Mouse (Mus musculus) regulatory T cell (primary cell): ENCODE measurements around the gene Kng1.

Source experiments
- in situ Hi-C: fragments of 300-600 bp; cut with MboI, MseI; formaldehyde crosslinking; loops from one replicate; pipeline ENCODE4 v1.15.1; 2025; ENCODE audit warnings: high pct_unique_total_duplicates

Gene Kng1

DNA sequence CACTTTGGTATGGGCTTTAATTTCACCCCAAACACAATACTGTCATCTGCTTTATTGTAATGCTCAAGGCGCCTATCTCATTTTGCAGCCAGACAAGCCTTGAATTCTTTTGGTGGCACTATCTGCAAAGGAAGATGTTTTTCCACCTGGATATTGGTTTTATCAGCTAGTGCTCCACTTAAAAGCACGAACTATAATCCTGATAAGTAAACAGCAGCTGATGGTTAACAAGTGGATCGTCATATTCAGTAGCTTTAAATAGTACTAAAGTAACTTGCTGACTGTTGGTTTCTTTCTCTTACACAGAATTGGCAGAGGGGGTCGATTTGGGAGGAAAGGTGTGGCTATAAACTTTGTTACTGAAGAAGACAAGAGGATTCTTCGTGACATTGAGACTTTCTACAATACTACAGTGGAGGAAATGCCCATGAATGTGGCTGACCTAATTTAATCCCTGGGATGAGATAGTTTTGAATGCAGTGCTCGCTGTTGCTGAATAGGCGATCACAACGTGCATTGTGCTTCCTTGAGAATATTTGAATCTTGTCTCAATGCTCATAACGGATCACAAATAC is 55.3 kb downstream of the Kng1 start:
- in situ Hi-C loops: loop anchor here (10.0 kb wide), 1 partner anchor 868 kb away; no protein-coding TSS in a partner anchor

DNA sequence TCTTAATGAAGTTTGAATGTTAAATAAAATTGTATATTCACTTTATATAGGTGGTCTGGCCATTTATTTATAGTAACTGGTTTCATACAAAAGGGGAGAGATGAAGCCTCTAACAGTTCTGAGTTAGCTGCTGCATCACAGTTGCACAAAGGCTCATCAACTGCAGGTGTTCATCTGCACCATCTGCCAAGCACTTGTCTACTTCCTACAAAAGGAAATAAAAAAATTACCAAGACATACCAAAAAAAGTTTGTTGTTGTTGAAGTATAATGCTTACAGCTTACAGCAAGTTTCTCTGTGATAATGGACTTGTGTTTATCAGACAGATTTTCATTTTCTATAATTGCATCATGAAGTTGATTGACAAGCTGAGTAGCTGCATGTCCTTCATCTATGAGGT is 56.2 kb downstream of the Kng1 start:
- in situ Hi-C loops: loop anchor here (10.0 kb wide), 1 partner anchor 869 kb away; no protein-coding TSS in a partner anchor

DNA sequence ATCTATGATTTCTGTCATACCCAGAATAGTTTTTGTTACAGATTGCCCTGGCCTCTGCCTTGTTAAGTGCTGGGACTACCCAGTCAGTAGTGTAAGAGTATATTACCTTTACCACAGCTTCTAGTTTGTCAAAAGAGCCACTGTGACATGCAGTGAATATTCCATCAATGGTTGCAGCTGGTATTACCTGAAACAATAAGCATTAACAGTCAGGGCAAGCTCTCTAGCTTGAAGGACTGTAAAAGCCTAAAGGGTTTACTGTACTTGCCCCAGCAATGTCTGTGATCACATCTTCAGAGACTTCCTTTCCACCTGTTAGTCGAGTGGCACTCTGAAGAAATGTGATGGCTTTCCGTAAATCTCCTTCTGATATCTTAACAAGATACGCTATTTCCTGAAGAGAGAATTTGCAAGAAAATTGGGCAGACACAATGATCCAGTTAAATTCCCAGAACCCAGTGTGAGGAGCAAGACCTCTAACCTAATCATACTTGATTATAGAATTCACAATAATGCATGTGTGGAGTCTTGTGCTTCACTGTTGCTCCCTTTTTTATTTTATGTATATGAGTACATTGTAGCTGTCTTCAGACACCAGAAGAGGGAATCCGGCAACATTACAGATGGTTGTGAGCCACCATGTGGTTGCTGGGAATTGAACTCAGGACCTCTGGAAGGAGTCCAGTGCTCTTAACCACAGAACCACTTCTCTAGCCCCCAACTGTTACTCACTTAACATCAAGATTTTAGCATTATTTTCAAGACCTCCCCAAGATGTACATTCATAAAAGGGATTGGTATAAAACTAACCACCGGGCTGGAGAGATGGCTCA is 56.9 kb downstream of the Kng1 start:
- in situ Hi-C loops: loop anchor here (10.0 kb wide), 1 partner anchor 870 kb away; no protein-coding TSS in a partner anchor

DNA sequence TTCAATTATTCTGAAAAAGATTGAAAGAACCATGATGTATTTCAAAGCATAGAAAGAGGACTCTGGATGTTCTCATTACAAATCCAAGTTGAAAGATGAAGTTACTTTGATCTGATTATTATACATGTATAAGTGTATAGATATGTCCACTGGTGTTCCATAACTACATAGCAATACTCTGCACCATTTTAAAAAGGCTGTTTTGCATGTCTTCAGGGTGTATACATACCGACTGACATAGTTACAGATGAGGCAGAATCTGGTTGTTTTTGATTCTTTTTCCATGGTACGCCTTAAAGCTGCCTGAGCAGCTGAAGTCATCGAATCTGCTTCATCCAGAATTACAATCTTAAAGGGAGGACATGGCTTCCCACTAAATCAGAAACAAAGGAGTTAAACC is 57.8 kb downstream of the Kng1 start:
- in situ Hi-C loops: loop anchor here (10.0 kb wide), 1 partner anchor 871 kb away; no protein-coding TSS in a partner anchor

DNA sequence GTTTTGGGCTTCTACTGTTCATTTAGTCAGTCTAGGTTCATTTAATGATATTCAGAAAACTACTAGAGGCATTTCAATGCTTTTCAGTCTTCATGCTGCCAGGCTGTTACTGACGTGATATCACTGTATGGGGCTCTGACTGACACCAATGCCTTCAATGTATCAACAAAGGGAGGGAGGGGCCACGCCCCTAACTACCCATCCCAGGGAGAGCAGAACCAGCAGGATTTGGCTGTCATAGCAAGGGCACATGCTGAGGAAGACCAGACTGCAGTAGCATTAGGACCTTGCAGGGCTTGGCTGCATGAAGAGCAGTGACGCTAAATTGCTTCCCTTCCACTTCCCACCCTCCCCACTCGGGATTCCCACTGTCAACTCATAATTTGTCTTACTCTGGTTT is 59.5 kb downstream of the Kng1 start:
- in situ Hi-C loops: loop anchor here (10.0 kb wide), 1 partner anchor 872 kb away; no protein-coding TSS in a partner anchor

DNA sequence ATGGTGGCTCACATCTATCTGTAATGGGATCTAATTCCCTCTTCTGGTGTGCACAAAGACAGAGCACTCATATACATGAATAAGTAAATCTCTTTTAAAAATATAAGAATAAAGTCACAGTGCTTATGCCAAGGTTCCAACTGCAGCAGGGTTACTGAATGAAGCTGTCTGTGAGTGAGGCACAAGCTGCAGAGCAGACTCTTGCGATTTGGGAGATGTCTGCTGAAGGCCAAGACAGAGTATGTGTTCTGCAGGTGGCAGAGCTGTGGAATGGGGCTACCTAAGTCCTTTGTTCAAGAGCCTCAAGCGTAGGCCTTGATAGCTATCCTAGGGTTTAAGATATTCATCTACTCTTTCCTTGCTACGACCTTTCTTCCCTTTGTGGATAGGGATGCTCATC is 64.8 kb downstream of the Kng1 start:
- in situ Hi-C loops: no loop called here

DNA sequence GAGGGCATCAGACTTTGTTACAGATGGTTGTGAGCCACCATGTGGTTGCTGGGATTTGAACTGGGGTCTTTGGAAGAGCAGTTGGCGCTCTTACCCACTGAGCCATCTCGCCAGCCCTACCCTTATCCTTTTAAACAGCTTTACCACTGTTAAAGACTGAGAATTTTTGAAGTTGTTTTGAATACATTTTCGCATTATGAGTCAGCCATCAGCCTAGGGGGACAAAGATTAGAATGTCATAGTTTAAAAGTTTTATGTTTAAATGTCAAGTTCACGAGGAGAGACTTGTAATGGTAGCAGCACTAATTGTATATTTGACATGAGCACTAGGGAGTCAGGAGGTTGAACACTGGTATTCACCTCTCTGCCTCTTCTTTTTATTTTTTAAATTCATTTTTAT is 65.4 kb downstream of the Kng1 start:
- in situ Hi-C loops: no loop called here

DNA sequence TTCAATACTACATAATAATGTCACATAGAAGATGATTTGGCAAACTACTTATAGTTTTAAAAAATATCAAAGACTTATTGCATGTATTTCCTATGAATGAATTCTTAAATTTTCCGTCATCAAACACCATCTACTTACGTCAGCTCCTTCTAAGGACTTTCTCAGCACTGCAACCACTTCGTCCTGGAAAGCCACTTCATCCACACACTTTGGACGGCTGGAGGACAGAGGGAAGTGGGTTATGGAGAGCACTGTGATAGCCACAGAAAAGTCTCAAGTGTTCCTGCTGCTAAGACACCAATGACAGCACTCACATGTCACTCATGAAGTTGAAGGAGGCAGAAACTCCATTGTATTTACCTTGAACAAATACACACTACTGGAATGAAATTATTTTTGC is 66.7 kb downstream of the Kng1 start:
- in situ Hi-C loops: no loop called here

DNA sequence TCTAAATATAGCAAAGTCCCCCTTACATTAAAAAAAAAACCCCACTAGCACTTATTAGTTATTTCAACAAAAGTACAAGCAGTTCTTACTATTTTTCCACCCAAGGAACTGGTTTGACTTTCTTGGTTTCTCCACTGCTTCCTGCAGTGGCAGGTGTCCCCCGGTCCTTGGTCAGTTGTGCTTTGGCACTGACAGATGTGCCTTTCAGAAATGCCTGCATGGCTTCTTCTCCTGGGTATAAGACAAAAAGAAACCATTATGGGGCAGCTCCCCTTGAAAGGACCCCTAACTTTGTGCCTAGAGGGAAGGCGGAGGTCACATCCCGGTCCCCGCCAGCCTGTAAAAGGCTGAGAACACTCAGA is 69.6 kb downstream of the Kng1 start:
- in situ Hi-C loops: no loop called here

DNA sequence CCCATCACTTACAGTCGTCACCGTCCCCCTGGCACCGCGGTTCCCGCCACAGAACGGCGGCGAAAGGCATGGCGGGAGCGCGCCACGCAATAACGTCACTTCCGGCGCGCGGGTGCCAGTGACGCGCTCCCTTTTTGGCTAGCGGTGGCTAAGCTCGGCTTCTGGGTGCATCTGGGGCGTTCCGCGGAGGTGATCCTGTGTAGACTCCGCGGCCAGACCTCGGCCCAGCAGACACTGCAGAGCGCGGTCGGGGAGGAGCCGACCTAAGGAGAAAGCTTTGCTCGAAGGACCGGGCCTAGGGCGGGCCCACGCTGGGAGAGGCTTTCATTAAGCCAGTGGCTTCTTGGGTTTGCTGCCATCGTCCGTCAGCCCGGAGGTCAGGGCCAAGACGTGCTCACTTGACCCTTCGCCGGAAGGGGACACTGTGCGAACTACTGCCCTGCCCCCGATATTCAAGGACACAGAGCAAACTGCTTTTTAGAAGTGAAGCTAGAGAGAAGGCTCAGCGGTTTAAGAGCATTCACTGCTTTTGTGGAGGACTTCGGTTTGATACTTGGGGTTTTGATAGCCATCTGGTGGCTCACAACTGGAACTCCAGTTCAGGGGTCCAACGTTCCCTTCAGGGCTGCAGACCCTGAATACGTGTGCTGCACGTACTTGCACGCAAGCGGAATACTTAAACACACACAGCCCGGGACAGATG is 70.2 kb downstream of the Kng1 start, which contains the start of gene Rfc4:
Gene Rfc4 (minus strand): TSS at position 65 of the 703 bp plus-strand sequence.
- in situ Hi-C loops: no loop called here

DNA sequence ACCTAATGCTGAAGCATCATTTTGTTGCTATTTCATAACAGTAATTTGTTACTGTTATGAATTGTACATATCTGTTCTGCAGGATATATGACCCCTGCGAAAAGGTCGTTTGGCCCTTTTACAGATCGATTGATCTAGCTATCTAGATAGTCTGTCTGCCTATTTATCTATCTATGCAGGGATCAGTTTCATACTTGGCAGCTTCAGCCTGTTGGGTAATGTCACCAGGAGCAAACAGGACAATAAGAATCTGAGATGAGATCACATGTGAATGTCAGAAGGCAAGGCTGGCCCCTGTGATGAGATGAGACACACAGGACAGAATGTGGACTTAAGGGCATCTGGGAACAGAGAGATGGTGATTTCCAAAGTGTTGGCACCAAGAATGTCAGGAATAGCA is 72.6 kb downstream of the Kng1 start:
- in situ Hi-C loops: no loop called here
